Mouse (Mus musculus): Measurements from ENCODE around the gene Cntn2. TPM values are rescaled to one million over a fixed set of nuclear protein-coding genes. Genes with fewer than 3 reads are reported as not detected.
A peak's percentile ranks its signal among the peaks of the same experiment; 100 is the strongest.
"Not testable (repeated sequence)": the region's sequence is repeated elsewhere in the genome, so short reads cannot be mapped to it uniquely, and the experiment has no call there.

Gene Cntn2
- polyA plus RNA-seq, 2 experiments from 2014 or later = not detected

GRCm38 (mm10) chr1:132509771-132510170 lies 33.3 kb downstream of the Cntn2 start:
- ATAC-seq = no peak

GRCm38 (mm10) chr1:132506656-132507055 lies 36.4 kb downstream of the Cntn2 start:
- ATAC-seq = no peak

GRCm38 (mm10) chr1:132506058-132506457 lies 37.0 kb downstream of the Cntn2 start, which contains the start of gene Tmem81:
TSS of gene Tmem81 (plus strand) at chr1:132506230.
- no peak for ATAC-seq

DNA sequence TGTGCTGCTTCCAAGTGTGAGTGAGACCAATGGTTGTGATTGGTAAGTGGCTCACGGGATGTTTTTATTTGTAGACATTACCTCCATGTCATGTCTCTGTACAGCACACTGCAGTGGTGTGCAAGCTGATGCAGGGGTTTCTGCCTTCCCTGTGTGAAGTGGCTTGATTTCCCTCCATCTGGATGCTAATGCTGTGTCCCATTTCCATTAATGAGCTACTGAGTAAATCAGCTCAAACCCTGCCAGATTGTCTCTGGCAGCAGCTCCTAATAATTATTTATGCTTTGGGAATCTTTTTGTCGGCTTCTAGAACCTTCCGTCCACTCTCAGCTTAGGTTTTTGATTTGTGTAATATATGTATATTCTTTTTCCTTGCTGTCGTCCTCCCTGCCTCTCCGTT lies 37.9 kb downstream of the Cntn2 start:
- no peak for ATAC-seq

DNA sequence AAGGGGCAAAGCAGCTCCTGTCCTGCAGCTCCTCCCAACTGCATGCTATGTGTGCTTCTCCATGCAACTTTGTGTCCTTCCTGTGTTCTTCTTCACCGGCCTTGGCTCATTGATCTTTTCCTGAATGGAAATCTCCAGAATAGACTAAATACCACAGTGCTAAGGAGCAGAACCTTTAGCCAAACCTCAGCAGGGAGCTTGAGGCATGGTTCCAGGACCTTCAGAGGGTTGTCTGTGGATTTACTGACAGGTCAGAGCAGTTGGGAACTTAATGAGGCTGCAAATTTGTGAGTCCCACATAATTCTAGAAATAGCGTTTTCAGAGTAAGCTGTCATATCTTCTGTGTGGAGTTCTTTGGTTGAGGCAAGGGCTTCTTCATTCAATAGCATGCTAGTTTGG lies 42.5 kb downstream of the Cntn2 start:
- ATAC-seq = no peak

DNA sequence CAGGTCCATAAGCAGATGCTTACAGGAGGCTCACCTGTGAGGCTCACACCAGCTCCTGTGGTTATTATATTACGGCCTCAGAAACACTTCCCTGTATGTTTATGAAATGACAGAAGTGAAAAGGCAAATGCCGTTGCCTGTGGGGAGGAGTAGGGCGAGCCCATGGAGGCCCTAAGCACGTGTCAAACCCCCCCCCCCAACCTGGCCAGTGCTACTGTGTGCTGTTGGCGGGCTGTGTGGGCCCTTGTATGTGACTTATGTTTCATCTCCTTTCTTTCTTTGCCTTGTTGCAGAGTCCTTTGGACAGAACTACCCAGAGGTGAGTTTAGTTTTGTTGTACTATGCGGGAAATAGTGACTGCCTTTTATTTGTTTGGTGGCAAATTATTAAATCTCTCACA lies 59.3 kb downstream of the Cntn2 start:
- ATAC-seq = no peak

- ATAC-seq = no peak
These were observed 59.8 kb downstream of the Cntn2 start for GRCm38 (mm10) chr1:132483234-132483633.

- ATAC-seq = no peak
These were observed 61.4 kb downstream of the Cntn2 start for GRCm38 (mm10) chr1:132481619-132482018.

DNA sequence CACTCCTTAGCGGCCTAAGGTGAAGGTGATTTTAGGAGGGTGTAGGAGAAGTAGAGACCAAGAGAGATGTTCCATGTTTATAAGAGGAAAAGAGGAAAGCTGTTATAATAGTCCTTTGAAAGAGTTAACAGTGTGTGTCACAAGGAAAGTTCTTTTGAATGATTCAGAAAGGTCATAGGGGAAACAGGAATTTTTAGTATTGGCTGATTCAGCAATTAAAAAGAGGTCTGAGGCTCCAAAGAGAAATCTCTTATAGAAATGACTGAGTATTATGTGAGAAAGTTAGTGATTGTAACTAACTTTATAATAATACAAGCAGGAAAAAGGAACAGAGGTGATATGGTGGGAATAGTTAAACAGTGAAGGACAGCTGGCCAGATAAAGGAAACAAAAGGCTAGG lies 63.6 kb downstream of the Cntn2 start:
- no peak for ATAC-seq

- peak; percentile 82 for ATAC-seq
These were observed 65.9 kb downstream of the Cntn2 start, which contains the start of gene Rbbp5 for GRCm38 (mm10) chr1:132476928-132477691. TSS of gene Rbbp5 (plus strand) at chr1:132477365.

GRCm38 (mm10) chr1:132476575-132476927 lies 66.5 kb downstream of the Cntn2 start:
- ATAC-seq = peak; percentile 38

DNA sequence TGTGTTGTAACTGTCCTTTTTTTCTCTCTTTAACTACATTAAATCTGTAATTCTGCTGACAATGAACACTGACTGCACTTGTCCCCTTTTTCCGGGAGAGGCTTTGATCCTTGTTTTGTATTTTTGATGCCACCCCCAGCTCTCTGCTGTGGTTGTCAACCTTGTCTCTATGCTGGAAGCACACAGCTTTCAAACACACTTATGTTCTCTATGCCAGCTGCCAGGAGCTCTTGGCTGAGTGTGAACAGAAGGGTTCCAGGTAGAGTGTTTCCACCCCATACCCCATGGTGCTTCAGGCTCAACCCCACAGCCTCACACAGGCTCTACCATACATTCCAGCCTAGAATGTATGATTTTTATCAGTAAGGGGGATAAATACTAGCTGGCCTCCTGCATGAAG lies 68.6 kb downstream of the Cntn2 start:
- no peak for ATAC-seq

GRCm38 (mm10) chr1:132472537-132472936 lies 70.5 kb downstream of the Cntn2 start:
- no peak for ATAC-seq

GRCm38 (mm10) chr1:132471499-132471898 lies 71.6 kb downstream of the Cntn2 start:
- no peak for ATAC-seq

GRCm38 (mm10) chr1:132471032-132471431 lies 72.0 kb downstream of the Cntn2 start:
- no peak for ATAC-seq

DNA sequence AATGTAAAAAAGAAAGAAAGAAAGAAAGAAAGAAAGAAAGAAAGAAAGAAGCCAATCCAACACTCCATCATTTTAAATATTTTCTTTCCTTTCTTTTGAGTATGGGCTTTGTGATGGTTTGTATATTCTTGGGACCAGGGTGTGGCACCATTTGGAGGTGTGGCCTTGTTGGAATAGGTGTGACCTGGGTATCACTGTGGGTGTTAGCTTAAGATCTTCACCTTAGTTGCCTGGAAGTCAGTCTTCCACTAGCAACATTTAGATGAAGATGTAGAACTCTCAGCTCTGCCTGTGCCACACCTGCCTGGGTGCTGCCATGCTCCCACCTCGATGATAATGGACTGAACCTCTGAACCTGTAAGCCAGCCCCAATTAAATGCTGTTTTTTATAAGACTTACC lies 73.0 kb downstream of the Cntn2 start:
- not testable (repeated sequence) for ATAC-seq

GRCm38 (mm10) chr1:132469519-132469918 lies 73.5 kb downstream of the Cntn2 start:
- ATAC-seq = no peak

- no peak for ATAC-seq
These were observed 74.1 kb downstream of the Cntn2 start for GRCm38 (mm10) chr1:132468926-132469325.

- no peak for ATAC-seq
These were observed 78.4 kb downstream of the Cntn2 start for GRCm38 (mm10) chr1:132464651-132465050.

Other genes with a start within 250 kb of the Cntn2 start
- not detected for gene Klhdc8a, start 244.6 kb downstream of the Cntn2 start, polyA plus RNA-seq (2017; shearing (Covaris generic))
- 1 to 10 TPM; 2.0 TPM for gene Nuak2, start 227.1 kb downstream of the Cntn2 start, polyA plus RNA-seq (2017; shearing (Covaris generic))
- 1 to 10 TPM in 1 of 2 experiments, under 1 TPM in 1; 0.54 to 1.6 TPM for gene Tmcc2, start 152.0 kb downstream of the Cntn2 start, polyA plus RNA-seq (2017; shearing (Covaris generic))
- gene Dstyk, start 125.7 kb downstream of the Cntn2 start, polyA plus RNA-seq (2017; shearing (Covaris generic)) = 1 to 10 TPM; 4.0 to 4.3 TPM
- gene Rbbp5, start 65.9 kb downstream of the Cntn2 start, polyA plus RNA-seq (2017; shearing (Covaris generic)) = 10 to 100 TPM; 29.0 to 30.0 TPM
- gene Tmem81, start 37.0 kb downstream of the Cntn2 start, polyA plus RNA-seq (2017; shearing (Covaris generic)) = 1 to 10 TPM; 3.2 to 6.5 TPM
- gene Nfasc, start 198.5 kb upstream of the Cntn2 start, polyA plus RNA-seq (2017; shearing (Covaris generic)) = not detected